Mouse (Mus musculus) heart, postnatal 36 days (tissue): Measurements from ENCODE around the gene Cyp4a31. TPM values are rescaled to one million over a fixed set of nuclear protein-coding genes. Genes with fewer than 3 reads are reported as not detected.
"Not testable (repeated sequence)": the region's sequence is repeated elsewhere in the genome, so short reads cannot be mapped to it uniquely, and the experiment has no call there.

ENCODE experiments used
- DNase-seq, 2 experiments: peaks; one replicate each; pipeline ENCODE4 v3.0.0; 2021 to 2022
- intact Hi-C: fragments of 180-260 bp; cut with DNase I; formaldehyde crosslinking; loops from one replicate; pipeline ENCODE4 v1.15.1; 2025
- total RNA-seq, 2 experiments: library from RNA; stranded (reverse); gene quantifications; 2 replicates each; pipeline ENCODE4 v1.2.3; 2021

Cyp4a31 gene
- total RNA-seq: not detected

DNA sequence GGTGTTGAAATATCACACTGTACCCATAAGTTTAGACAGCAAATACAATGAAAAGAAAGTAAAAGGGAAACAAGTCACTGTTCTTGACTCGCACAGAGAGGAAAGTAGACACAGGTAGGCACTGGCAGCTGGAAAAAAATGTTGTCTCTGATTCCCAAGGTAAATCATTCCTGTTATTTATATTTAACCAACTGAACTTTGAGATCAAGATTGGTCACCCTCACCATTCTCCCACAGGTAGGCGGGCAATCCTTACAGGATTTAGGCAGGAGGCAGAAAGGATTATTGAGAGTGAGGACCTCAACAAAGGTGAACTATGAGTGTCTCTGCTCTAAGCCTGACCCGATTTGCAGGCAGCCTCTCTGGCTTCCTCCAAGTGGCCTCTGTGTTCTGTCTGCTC lies at the start of gene Cyp4a31:
Gene Cyp4a31 (plus strand): TSS at position 249 of the 400 bp plus-strand sequence.
- DNase-seq: no peak
- intact Hi-C loops: no loop called here

DNA sequence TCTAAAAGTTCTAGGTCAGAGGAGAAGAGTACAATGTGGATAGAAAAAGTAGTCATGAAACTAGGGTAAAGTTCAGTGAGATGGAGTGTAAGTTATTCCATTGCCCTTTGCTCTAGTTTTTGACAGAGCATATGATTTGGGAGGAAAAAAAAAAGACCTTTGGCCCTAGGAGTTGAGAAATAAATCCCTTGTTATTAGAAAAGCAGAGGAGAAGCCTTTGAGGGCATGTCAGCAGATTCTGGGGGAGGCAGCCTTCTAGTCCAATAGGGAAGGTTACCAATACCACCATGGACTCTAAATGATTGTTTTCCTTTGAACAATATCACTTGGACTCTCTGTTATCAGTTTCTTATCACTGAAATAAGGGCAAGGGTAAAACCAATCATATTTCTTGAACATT lies 49.5 kb upstream of the Cyp4a31 start:
- intact Hi-C loops, DNase-seq: not testable (repeated sequence)

DNA sequence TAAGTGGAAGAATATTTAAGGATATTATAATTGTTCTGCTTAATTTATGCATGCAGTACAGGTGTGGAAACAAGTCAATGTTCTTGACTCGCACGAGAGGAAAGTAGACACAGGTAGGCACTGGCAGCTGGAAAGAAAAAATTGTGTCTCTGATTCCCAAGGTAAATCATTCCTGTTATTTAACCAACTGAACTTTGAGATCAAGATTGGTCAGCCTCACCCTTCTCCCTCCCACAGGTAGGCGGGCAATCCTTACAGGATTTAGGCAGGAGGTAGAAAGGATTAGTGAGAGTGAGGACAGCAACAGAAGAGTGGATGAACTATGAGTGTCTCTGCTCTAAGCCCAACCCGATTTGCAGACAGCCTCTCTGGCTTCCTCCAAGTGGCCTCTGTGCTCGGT lies 45.4 kb upstream of the Cyp4a31 start, which contains the start of gene Cyp4a10:
Gene Cyp4a10 (plus strand): TSS at position 265 of the 400 bp plus-strand sequence.
- intact Hi-C loops, DNase-seq: not testable (repeated sequence)

DNA sequence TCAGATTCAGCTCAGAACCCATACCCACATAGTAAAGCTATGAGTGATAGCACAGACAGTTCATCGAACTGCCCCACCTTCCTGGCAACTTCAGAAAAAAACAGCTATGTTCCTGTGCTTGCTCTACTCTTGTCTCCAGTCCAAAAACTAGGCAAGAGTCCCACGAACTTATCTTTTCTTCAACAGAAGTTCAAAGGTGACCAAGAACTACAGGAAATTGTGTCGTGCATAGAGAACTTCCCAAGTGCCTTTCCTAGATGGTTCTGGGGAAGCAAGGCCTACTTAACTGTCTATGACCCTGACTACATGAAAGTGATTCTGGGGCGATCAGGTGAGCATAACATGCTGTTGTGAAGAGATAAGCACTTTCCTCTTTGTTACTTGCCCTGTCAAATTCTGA lies 44.0 kb upstream of the Cyp4a31 start:
- no peak for DNase-seq
- intact Hi-C loops: no loop called here

DNA sequence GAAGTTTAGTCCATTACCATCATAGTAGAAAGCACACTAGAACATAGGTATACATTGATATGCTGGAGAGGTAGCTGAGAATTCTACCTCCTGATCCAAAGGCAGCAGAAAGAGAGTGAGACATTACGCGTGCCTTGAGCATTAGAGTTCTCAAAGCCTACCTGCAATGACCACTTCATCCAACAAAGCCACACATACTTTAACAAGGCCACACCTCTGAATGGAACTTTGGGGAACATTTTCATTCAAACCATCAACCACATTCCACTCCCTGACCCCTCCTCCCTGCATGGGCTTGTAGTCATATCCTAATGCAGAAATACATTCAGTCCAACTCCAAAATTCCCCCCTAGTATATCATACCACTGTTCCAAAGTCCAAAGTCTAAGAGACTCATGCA lies 41.7 kb upstream of the Cyp4a31 start:
- no peak for DNase-seq
- intact Hi-C loops: no loop called here

DNA sequence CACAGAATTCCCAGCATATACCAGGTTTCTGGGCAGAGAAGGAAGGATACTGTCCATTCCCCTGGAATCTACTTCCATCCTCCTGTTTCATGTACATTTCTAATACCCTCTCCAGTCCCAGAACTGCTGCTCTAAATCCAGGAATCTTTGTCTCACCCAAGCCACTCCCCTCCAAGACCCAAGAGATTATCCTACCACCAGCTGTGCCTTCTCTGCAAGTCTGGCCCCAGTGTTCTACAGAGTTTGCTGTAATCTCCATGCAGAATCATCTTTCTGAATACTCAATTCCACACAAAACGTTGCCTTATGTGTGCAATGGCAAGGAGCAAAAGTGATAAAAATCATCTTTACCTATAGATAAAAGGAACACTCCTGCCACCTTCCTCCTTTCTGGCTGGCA lies 18.3 kb upstream of the Cyp4a31 start:
- no peak for DNase-seq
- intact Hi-C loops: loop anchor here (10.0 kb wide), 1 partner anchor 160 kb away; no protein-coding TSS in a partner anchor

DNA sequence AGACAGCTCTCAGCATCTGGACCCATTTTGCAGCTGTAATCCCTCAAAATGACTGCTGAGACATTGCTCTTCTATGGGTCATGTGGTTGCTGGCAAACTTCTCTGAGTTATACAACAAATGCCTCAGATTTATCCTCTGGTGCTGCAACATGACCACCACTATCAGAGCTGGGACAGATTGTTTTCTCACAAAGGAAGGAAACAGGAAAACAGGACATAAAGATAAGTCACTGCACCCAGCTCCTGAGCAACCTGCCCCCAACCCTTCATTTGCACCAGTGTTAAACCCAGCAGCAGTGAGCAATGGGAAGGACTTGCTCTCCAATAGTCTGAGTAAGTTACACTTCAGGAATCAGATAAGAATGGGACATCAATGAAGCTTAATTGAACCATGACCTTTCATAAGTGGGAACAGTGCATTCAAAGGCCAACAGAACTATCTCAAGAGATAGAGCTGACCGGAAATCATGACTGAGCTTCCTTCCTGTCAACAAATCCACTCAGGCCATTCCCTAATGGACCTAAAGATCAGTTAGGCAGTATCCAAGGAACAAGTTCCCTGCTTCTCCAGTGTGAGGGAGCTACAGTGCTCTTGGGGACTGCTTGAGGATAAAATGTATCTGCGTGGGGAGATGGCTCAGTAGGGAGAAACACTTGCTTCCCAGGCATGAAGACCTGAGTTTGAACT lies 17.2 kb upstream of the Cyp4a31 start:
- DNase-seq: peak; percentile 8 to 14
- intact Hi-C loops: loop anchor here (10.0 kb wide), 1 partner anchor 159 kb away; no protein-coding TSS in a partner anchor

DNA sequence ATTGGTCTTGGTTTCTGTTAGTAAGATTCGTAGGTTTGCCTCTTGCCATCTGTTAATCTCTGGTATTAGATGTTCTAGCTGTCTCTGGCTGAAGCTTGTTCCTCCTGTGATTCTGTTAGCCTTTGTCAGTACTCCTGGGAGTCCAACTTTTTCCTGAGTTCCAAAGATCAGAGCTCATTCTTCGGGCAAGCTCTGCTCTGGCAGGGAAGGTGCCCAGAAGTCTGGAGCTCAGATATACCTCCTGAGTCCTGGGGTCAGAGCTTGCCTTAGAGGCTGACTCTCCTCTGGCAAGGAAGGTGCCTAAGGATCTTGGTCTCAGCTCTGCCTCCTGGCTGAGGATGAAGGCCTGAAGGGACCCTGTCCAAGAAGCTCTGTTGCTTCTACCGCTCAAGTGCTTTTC lies 10.7 kb upstream of the Cyp4a31 start:
- intact Hi-C loops: no loop called here

DNA sequence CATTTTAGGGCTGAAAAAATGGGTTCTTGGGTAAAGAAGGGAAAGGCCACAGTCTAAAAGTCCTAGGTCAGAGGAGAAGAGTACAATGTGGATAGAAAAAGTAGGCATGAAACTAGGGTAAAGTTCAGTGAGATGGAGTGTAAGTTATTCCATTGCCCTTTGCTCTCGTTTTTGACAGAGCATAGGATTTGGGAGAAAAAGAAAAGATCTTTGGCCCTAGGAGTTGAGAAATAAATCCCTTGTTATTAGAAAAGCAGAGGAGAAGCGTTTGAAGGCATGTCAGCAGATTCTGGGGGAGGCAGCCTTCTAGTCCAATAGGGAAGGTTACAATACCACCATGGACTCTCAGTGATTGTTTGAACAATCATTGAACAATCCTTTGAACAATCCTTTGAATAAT lies 7.9 kb upstream of the Cyp4a31 start:
- intact Hi-C loops: no loop called here
- DNase-seq: no peak

More for the DNA sequence above, 10.7 kb upstream of the Cyp4a31 start:
- no peak for DNase-seq

DNA sequence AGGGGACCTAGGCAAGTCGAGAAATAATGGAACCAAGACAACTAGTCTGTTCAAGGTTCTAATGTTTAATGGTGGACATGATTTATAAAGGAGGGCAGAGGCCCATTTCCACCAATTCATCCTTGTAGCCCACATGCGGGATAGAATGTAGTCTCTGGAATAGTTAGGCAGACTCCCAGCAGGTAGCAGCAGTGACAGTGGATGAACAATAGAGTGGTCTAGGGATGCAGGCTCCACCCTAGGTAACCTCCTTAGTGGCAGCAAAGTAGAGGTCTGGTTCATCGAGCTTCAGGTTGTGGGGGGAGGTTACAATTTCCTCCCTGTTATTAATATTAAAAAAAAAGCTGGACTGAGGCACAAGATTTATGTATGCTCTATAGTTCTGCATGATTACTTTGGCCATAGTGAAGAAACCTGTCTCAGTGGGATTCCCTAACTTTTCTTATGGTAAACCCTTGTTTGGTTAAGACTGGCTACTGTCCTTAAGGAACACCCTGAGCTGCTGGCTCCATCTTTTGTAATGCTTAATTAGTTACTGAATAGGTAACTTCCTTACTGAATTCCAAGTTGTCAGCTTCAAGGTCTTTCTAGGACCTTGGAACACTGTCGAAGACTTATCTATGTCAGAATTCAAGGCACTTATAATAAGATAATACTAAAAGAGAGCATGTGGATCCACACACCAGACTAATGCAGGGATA lies 5.4 kb upstream of the Cyp4a31 start:
- DNase-seq: no peak
- intact Hi-C loops: no loop called here

DNA sequence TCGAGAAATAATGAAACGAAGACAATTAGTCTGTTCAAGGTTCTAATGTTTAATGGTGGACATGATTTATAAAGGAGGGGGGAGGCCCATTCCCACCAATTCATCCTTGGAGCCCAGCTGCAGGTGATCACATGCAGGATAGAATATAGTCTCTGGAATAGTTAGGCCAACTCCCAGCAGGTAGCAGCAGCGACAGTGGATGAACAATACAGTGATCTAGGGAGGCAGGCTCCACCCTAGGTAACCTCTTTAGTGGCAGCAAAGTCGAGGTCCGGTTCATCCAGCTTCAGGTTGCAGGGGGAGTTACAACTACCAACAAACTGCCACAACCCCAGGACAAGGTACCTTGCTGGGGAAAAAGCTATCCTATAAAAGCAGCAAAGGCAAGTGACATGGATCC lies 2.2 kb upstream of the Cyp4a31 start:
- intact Hi-C loops, DNase-seq: not testable (repeated sequence)

DNA sequence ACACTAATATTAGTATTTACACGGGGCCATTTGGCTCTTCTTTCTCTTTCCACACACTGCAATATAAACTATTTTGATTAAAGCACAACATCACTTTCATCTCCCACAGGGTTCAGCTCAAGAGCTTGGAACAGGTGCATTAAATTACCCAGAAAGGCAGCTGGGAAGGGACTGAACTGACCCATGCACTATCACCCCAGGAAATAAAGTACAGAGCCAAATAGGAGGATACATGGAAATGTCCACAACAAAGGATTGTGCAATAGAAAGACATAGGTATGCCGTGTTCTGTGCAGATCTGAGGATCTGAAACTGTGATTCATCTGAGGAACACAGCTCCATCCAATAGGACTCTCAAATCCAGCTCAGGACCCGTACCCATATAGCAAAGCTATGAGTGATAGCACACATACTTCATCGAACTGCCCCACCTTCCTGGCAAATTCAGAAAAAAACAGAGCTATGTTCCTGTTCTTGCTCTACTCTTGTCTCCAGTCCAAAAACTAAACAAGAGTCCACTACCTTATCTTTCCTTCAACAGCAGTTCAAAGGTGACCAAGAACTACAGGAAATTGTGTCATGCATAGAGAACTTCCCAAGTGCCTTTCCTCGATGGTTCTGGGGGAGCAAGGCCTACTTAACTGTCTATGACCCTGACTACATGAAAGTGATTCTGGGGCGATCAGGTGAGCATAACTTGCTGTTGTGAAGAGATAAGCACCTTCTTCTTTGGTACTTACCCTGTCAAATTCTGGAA lies 1.2 kb downstream of the Cyp4a31 start:
- intact Hi-C loops, DNase-seq: not testable (repeated sequence)

DNA sequence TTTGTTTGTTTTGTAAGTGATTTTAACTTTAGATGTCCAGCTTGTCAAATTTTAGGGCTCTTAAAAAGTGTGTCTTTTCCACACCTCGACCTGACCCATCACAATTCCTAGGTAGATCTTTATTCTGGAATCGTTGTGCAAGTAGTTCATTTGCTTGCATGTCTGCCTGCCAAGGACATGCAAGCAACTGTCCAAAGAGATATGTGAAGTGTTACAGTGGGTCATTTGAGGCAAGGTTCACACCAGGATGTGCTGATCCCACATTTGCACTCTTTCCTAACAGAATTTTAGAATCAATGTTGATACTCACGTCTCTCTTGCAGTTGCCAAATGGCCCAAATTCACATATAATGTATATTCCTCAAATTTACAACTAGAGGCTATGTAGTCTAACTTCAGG lies 11.8 kb downstream of the Cyp4a31 start:
- intact Hi-C loops: no loop called here
- DNase-seq: no peak

DNA sequence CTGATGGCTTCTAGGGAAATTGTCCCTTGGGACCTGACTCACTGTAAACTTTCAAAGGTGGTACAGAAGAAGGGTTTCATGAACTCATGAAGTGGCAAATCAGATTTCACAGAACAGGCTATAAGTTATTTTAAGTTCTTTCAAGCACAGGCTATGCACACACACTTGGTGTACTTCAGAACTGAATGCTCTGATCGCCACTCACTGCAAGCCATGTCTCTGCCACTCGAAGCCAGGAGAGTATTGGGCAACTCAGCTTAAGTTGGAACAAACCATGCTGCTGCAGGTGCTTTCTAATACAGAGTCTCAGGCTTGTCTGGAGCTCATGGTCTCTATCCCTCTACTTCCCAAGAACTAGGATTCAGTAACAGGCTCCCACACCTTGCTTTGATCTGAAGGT lies 12.3 kb downstream of the Cyp4a31 start:
- no peak for DNase-seq
- intact Hi-C loops: no loop called here

DNA sequence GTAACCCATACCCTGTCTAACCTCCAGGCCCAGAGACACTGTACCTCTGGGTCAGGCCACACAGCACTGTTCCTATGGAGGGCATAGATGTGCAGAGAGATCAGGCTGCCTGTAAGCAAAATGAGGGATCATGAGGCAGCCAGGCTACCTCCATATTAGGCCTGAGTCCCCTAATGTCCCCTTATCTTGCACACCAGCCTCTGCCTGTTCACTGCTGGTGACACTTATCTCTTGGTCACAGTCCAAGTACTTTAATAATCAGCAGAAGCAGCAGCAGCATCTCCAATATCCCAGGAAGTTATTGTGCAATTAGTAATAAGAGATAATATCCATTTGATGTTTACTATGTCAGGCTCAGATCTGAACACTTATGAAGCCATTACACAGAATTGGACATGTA lies 19.6 kb downstream of the Cyp4a31 start:
- no peak for DNase-seq
- intact Hi-C loops: no loop called here

DNA sequence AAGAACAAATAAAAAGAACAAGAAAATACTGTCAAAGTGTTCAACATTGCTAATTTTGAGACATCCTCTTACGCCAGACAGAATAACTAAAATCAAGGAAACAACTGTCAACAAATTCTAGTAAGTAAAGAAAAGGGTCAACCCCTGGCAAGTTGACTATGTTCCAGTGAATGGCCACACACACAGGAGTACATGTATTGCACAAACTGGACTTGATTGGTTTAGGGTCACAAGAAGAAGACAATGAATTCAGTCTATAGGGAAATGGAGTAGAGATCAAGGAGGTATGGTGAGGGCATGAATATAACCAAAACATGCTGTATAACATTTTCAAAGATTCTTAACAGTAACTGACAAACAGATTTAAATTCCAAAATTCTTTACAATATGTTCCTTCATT lies 32.9 kb downstream of the Cyp4a31 start:
- DNase-seq: no peak
- intact Hi-C loops: no loop called here

DNA sequence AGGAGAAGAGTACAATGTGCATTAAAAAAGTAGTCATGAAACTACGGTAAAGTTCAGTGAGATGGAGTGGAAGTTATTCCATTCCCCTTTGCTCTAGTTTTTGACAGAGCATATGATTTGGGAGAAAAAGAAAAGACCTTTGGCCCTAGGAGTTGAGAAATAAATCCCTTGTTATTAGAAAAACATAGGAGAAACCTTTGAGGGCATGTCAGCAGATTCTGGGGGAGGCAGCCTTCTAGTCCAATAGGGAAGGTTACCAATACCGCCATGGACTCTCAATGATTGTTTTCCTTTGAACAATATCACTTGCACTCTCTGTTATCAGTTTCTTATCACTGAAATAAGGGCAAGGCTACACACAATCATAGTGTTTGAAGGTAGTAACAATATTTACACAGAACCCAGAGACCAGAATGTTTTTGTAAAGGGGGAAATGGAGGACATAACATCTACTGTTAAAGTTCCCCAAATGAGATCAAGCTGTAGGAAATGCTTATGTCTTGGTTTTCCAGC lies 33.4 kb downstream of the Cyp4a31 start:
- intact Hi-C loops: no loop called here
- no peak for DNase-seq

DNA sequence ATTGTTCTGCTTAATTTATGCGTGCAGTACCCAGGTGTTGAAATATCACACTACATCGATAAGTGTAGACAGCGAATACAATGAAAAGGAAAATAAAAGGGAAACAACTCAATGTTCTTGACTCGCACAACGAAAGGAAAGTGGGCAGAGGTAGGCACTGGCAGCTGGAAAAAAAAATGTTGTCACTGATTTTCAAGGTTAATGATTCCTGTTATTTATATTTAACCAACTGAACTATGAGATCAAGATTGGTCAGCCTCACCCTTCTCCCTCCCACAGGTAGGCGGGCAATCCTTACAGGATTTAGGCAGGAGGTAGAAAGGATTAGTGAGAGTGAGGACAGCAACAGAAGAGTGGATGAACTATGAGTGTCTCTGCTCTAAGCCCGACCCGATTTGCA lies 37.2 kb downstream of the Cyp4a31 start, which contains the start of gene Cyp4a32:
Gene Cyp4a32 (plus strand): TSS at position 359 of the 400 bp plus-strand sequence.
- DNase-seq, intact Hi-C loops: not testable (repeated sequence)

DNA sequence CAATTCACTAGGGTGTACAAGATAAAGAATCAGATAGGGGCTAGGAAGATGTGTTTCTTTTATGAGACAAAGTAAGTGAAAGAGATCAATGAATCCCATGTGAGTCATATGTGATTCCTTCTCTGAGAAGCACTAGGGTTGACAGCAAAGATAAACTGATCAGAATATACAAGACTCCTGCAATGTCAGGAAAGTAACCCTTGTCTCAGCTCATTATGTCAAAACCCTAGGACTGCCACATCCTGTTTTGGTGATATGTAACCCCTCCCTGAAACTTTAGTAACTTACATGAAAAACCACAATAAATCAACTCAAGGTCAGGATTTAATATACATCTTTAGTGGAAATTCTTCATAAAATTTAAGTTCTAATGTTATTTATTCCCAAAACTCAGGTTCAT lies 50.6 kb downstream of the Cyp4a31 start:
- intact Hi-C loops: no loop called here
- DNase-seq: no peak

DNA sequence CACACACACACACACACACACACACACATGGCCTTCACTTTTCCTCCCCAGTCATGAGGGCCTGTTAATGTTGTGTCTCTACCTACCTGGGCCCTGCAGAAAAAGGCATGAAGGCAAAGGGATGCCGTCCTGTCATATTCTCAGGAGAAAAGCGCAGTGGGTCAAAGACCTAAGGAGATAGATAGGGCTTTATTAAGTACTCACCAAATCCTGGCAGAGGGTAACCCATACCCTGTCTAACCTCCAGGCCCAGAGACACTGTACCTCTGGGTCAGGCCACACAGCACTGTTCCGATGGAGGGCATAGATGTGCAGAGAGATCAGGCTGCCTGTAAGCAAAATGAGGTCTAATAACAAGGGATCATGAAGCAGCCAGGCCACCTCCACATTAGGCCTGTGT lies 62.1 kb downstream of the Cyp4a31 start:
- DNase-seq, intact Hi-C loops: not testable (repeated sequence)
